ENCODE assay signal across 25 mouse cellular contexts in the genomic region with DNA sequence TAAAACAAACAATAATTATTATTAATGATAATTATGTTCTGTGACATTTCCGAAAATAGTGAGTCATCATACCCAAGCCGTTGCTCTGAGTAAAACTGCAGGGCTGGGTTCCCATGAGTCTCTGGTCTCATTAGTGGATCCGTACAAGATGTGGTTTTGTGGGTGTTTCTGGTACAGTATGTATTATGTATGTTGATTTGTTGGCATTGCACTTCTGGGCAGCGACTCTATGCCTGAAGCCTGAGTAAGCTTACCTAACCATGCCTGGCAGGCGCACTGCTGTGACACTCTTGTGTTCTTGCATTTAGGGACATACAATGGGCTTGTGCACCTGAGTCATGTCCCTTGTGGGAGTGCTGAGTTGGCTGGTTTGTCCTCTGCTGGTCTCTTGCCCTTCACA.
DNase-seq lines count a peak whose midpoint lies in the region; ATAC-seq lines count a peak whose summit lies in the region.
"Had no signal": no experiment of that assay in that cellular context is flagged by ENCODE, and none has a peak within 500 bp of the region (broad histone marks: within the 10 kb centered on the region; RNA-seq: fewer than 3 reads in every experiment).

No protein-coding gene starts in this region.

- peak overlapping the region; percentile 7; the same call in 1 of the 2 replicates for H3K27ac ChIP-seq in forebrain, embryonic 15.5 days (replicated peaks)
- no peak overlapping the region for H3K27ac ChIP-seq in forebrain, embryonic 16.5 days (ENCODE audit: low read length)
- H3K27ac ChIP-seq: embryonic facial prominence, embryonic 12.5 days; embryonic facial prominence, embryonic 15.5 days; heart, adult 2 months; heart, embryonic 10.5 days; heart, embryonic 13.5 days; hindbrain, embryonic 12.5 days; hindbrain, embryonic 15.5 days had no signal

- no peak overlapping the region for H3K4me2 ChIP-seq in forebrain, embryonic 15.5 days (replicated peaks)
- no peak overlapping the region for H3K4me2 ChIP-seq in forebrain, embryonic 16.5 days (ENCODE audit: low read length)
- H3K4me2 ChIP-seq: embryonic facial prominence, embryonic 12.5 days; embryonic facial prominence, embryonic 15.5 days; heart, embryonic 13.5 days; hindbrain, embryonic 12.5 days; hindbrain, embryonic 15.5 days had no signal

- DNase-seq in heart, adult 11 months, result peak; percentile 86
- no peak for DNase-seq in heart, postnatal 4 days
- DNase-seq in brain, adult 2 months (ENCODE audit: low read depth, low spot score), result peak; percentile 27
- DNase-seq: adrenal gland, postnatal 10 days; adrenal gland, postnatal 36 days; cerebellum, adult 11 months; cerebellum, adult 2 months; cerebellum, adult 9-11 months; cerebellum, postnatal 25 days; gastrocnemius, postnatal 10 days; heart, adult 2 months; heart, postnatal 14 days; kidney, adult 2 months had no signal

- no peak for ATAC-seq in forebrain, embryonic 15.5 days (replicated peaks)
- no peak for ATAC-seq in forebrain, embryonic 16.5 days
- peak; percentile 23 for ATAC-seq in CD4-positive, CD25-positive, alpha-beta regulatory T cell, adult 4 months
- ATAC-seq in granulocyte monocyte progenitor cell, adult 5-6 weeks (replicated peaks; ENCODE audit: poor library complexity, severe bottlenecking), result no peak
- ATAC-seq: intestine, postnatal 0 days; Patski had no signal

- no peaks in the 10 kb centered on the region for H3K9me3 ChIP-seq in forebrain, embryonic 15.5 days
- H3K9me3 ChIP-seq in forebrain, embryonic 16.5 days (ENCODE audit: control insufficient read depth, low read length), result no peaks in the 10 kb centered on the region
- H3K9me3 ChIP-seq: embryonic facial prominence, embryonic 15.5 days; heart, embryonic 10.5 days; hindbrain, embryonic 12.5 days; hindbrain, embryonic 15.5 days had no signal

- no peak overlapping the region for H3K9ac ChIP-seq in forebrain, embryonic 15.5 days (replicated peaks)
- no peak overlapping the region for H3K9ac ChIP-seq in forebrain, embryonic 16.5 days (replicated peaks; ENCODE audit: low read depth, low read length)
- H3K9ac ChIP-seq: embryonic facial prominence, embryonic 12.5 days; embryonic facial prominence, embryonic 15.5 days; heart, embryonic 13.5 days; hindbrain, embryonic 12.5 days; hindbrain, embryonic 15.5 days had no signal

- H3K4me3 ChIP-seq in forebrain, embryonic 15.5 days, result no peak overlapping the region
- no peak overlapping the region for H3K4me3 ChIP-seq in forebrain, embryonic 16.5 days (replicated peaks; ENCODE audit: low read length)
- H3K4me3 ChIP-seq: embryonic facial prominence, embryonic 12.5 days; embryonic facial prominence, embryonic 15.5 days; heart, adult 2 months; heart, embryonic 10.5 days; heart, embryonic 13.5 days; hindbrain, embryonic 12.5 days; hindbrain, embryonic 15.5 days had no signal

- peaks cover 67% of the 10 kb centered on the region for H3K4me1 ChIP-seq in forebrain, embryonic 15.5 days
- H3K4me1 ChIP-seq in forebrain, embryonic 16.5 days (replicated peaks; ENCODE audit: control insufficient read depth, insufficient read depth, low read length), result peaks cover 49% of the 10 kb centered on the region

- H3K36me3 ChIP-seq in forebrain, embryonic 15.5 days, result no peaks in the 10 kb centered on the region
- no peaks in the 10 kb centered on the region for H3K36me3 ChIP-seq in forebrain, embryonic 16.5 days (ENCODE audit: control insufficient read depth, insufficient read depth)
- H3K36me3 ChIP-seq: embryonic facial prominence, embryonic 12.5 days; embryonic facial prominence, embryonic 15.5 days; heart, embryonic 10.5 days; heart, embryonic 13.5 days; hindbrain, embryonic 12.5 days; hindbrain, embryonic 15.5 days had no signal

- WGBS in forebrain, embryonic 15.5 days, result 69% methylated on average over 5 of the region's 5 CpGs
- 63% methylated on average over 5 of the region's 5 CpGs for WGBS in forebrain, embryonic 16.5 days

- no peaks in the 10 kb centered on the region for H3K27me3 ChIP-seq in forebrain, embryonic 15.5 days
- no peaks in the 10 kb centered on the region for H3K27me3 ChIP-seq in forebrain, embryonic 16.5 days (replicated peaks; ENCODE audit: control insufficient read depth, insufficient read depth, low read length)
- H3K27me3 ChIP-seq: embryonic facial prominence, embryonic 12.5 days; embryonic facial prominence, embryonic 15.5 days; hindbrain, embryonic 12.5 days; hindbrain, embryonic 15.5 days; Patski had no signal
